In the genomic region with DNA sequence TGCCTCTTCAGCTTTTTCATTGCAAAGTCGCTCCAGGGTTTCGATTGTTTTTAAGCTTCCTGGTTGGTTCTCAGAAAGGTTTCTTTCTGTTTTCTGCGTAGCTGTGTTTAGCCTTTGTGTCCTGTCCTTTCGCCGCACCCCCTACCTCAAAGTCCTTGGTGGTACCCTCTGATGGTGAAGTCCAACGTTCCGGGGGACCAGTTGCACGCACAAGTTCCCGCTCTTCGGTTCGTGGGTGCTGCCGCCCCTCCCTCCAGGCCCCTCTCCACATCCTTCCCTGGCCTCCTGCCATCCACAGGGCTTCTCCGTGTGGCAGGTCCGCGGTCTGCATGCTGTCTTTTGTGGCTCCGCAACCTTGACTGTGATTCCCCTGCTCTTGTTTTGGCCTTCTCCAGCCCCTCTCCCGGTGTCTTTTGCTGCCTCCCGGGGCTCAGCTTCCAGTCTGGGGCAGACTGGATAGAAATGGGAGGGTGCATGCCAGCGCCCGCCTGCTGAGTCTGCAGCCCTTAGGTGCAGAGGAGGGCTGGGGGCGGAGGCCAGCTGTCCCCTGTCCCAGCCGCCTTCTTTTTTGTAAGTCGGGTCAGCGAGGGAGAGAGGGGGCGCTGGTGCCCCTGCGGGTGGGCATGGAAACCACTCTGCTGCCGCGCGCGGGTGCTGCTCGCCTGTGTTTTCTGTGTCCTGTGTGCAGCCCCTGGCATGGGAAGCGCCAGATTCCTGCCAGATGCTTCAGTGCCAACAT, we compare ENCODE assay signal across 8 mouse cellular contexts. TPM values are rescaled to one million over a fixed set of nuclear protein-coding genes. Genes with fewer than 3 reads are reported as not detected.
DNase-seq lines count a peak whose midpoint lies in the region; ATAC-seq lines count a peak whose summit lies in the region.

No protein-coding gene starts in this region.

- peak overlapping the region; percentile 91 for H3K4me2 ChIP-seq in embryonic facial prominence, embryonic 13.5 days
- peak overlapping the region; percentile 69 for H3K4me2 ChIP-seq in liver, embryonic 16.5 days (ENCODE audit: low read depth, low read length)

- H3K9ac ChIP-seq in embryonic facial prominence, embryonic 13.5 days = peak overlapping the region; percentile 82
- peak overlapping the region; percentile 39; the same call in 1 of the 2 replicates for H3K9ac ChIP-seq in liver, embryonic 16.5 days (ENCODE audit: low read depth, low read length)

- WGBS in embryonic facial prominence, embryonic 13.5 days = 2% methylated on average over 32 of the region's 32 CpGs
- WGBS in liver, embryonic 16.5 days (ENCODE audit: insufficient replicate concordance) = 2% methylated on average over 31 of the region's 32 CpGs

- intact Hi-C loops in heart, postnatal 14 days (cut with DNase I) = no loop called here

- peak; percentile 66 for DNase-seq in layer of hippocampus, adult 11-12 months (ENCODE audit: low spot score)
- no peak for DNase-seq in layer of hippocampus, adult 9-10 months (ENCODE audit: low spot score)
- peak; percentile 16 to 29 for DNase-seq in heart, postnatal 14 days
- peak; percentile 72 to 77 for DNase-seq in layer of hippocampus, adult 18-20 months (ENCODE audit: low spot score in 2 of 2)
- peak; percentile 6 for DNase-seq in ovary, postnatal 10 days (ENCODE audit: low spot score)

- no peaks in the 10 kb centered on the region for H3K9me3 ChIP-seq in embryonic facial prominence, embryonic 13.5 days
- H3K9me3 ChIP-seq in liver, embryonic 16.5 days (replicated peaks; ENCODE audit: control insufficient read depth, low read length) = no peaks in the 10 kb centered on the region

- peak overlapping the region; percentile 63 for H3K4me3 ChIP-seq in embryonic facial prominence, embryonic 13.5 days
- H3K4me3 ChIP-seq in liver, embryonic 16.5 days (ENCODE audit: low read depth, low read length) = peak overlapping the region; percentile 52

- peak; percentile 49; the same call in 1 of the 2 replicates for ATAC-seq in embryonic facial prominence, embryonic 13.5 days (ENCODE audit: insufficient number of reproducible peaks, insufficient read depth, low FRiP score, low TSS enrichment, low read depth)
- ATAC-seq in liver, embryonic 16.5 days (ENCODE audit: low read depth) = no peak
- no peak for ATAC-seq in CD4-positive, CD25-positive, alpha-beta regulatory T cell, adult 4 months

- 0 out of 2 replicates have a peak, but pooled peaks cover 12% of the 10 kb centered on the region for H3K27me3 ChIP-seq in embryonic facial prominence, embryonic 13.5 days
- peaks cover 4% of the 10 kb centered on the region; the same call in 1 of the 2 replicates for H3K27me3 ChIP-seq in liver, embryonic 16.5 days (ENCODE audit: control insufficient read depth, insufficient read depth, low read depth, low read length)

- no peaks in the 10 kb centered on the region for H3K36me3 ChIP-seq in embryonic facial prominence, embryonic 13.5 days
- H3K36me3 ChIP-seq in liver, embryonic 16.5 days (ENCODE audit: control insufficient read depth, insufficient read depth) = no peaks in the 10 kb centered on the region

- 0 out of 2 replicates have a peak overlapping the region, but pooled peaks have one; percentile 28 for H3K27ac ChIP-seq in embryonic facial prominence, embryonic 13.5 days
- H3K27ac ChIP-seq in liver, embryonic 16.5 days (ENCODE audit: low read length) = no peak overlapping the region

- peaks cover 13% of the 10 kb centered on the region for H3K4me1 ChIP-seq in embryonic facial prominence, embryonic 13.5 days
- no peaks in the 10 kb centered on the region for H3K4me1 ChIP-seq in liver, embryonic 16.5 days (ENCODE audit: control insufficient read depth, low read depth, low read length)

RNA-seq across cellular contexts. Expression of a gene that starts 3.7 kb away (rescaled TPM):
- 2.8 and 4.6 TPM in 2 replicates for polyA plus RNA-seq in embryonic facial prominence, embryonic 13.5 days (2015; fragmentation: Nextera tagmentation; extraction: Ambion mirVana)
- total RNA-seq in heart, postnatal 14 days (2021) = under 1 TPM; 0.12 to 0.19 TPM
- 10 to 100 TPM; 54.3 to 73.8 TPM for total RNA-seq in layer of hippocampus, adult 18-20 months (2021)
- 0.20 TPM in 1 of 2 replicates, not detected in the other for polyA plus RNA-seq in liver, embryonic 16.5 days (2015; fragmentation: Nextera tagmentation; extraction: Ambion mirVana)
- polyA plus RNA-seq in CD4-positive, CD25-positive, alpha-beta regulatory T cell, adult 4 months (2017; shearing (Covaris generic)) = under 1 TPM in 1 of 2 experiments, not detected in 1; 0.63 TPM

RNA-seq across cellular contexts. Expression of a gene that starts 49.3 kb away (rescaled TPM):
- polyA plus RNA-seq in embryonic facial prominence, embryonic 13.5 days (2015; fragmentation: Nextera tagmentation; extraction: Ambion mirVana) = not detected in 2 replicates
- total RNA-seq in heart, postnatal 14 days (2021) = not detected
- not detected for total RNA-seq in layer of hippocampus, adult 18-20 months (2021)
- polyA plus RNA-seq in liver, embryonic 16.5 days (2015; fragmentation: Nextera tagmentation; extraction: Ambion mirVana) = not detected in 2 replicates
- not detected for polyA plus RNA-seq in CD4-positive, CD25-positive, alpha-beta regulatory T cell, adult 4 months (2017; shearing (Covaris generic))
